Mouse (Mus musculus) embryonic facial prominence, embryonic 14.5 days (tissue): ENCODE measurements at regions not wholly inside any gene's neighbourhood (a gene's known extent, or its start where the extent isn't known, plus 50 kb on each side); places are given as distances from the start of the nearest gene placed in this dataset.

ENCODE experiments used
- ATAC-seq: fragments of 200-750 bp; cut with Nextera tagmentation; 2 replicates; pipeline ENCODE4 v1.8.0; 2017; ENCODE audit warnings: low read depth, moderate number of reproducible peaks, moderate TSS enrichment
- DNase-seq: peaks from one replicate; pipeline ENCODE4 v3.0.0-alpha.2; 2015; ENCODE audit warnings: low spot score
- H3K27ac ChIP-seq: fragments of 300-500 bp; sonication (generic); replicated peaks from 2 replicates; pipeline ENCODE4 v1.5.1; 2014; ENCODE audit warnings: low read depth, mild to moderate bottlenecking, low read length, moderate library complexity
- H3K27me3 ChIP-seq: fragments of 300-500 bp; sonication (generic); replicated peaks from 2 replicates; pipeline ENCODE4 v1.6.1; 2014; ENCODE audit warnings: low read length; ENCODE audit not compliant: control insufficient read depth, insufficient read depth
- H3K36me3 ChIP-seq: fragments of 300-500 bp; sonication (generic); 2 replicates; pipeline ENCODE4 v1.6.1; 2014; ENCODE audit warnings: low read length, mixed read lengths; ENCODE audit not compliant: control insufficient read depth, insufficient read depth
- H3K4me1 ChIP-seq: fragments of 300-500 bp; sonication (generic); 2 replicates; pipeline ENCODE4 v1.6.1; 2014; ENCODE audit warnings: antibody characterized with exemption, low read length; ENCODE audit not compliant: control insufficient read depth, insufficient read depth
- H3K4me2 ChIP-seq: fragments of 300-500 bp; sonication (generic); 2 replicates; pipeline ENCODE4 v1.6.1; 2014; ENCODE audit warnings: low read depth, mild to moderate bottlenecking, low read length, moderate library complexity, mixed read lengths
- H3K4me3 ChIP-seq: fragments of 300-500 bp; sonication (generic); 2 replicates; pipeline ENCODE4 v1.5.1; 2014; ENCODE audit warnings: low read depth, mild to moderate bottlenecking, low read length
- H3K9ac ChIP-seq: fragments of 300-500 bp; sonication (generic); 2 replicates; pipeline ENCODE4 v1.6.1; 2014; ENCODE audit warnings: low read depth, mild to moderate bottlenecking, low read length, moderate library complexity, mixed read lengths
- H3K9me3 ChIP-seq: fragments of 300-500 bp; sonication (generic); 2 replicates; pipeline ENCODE4 v1.6.1; 2016; ENCODE audit warnings: low read length; ENCODE audit not compliant: control insufficient read depth
- WGBS: fragments of 180-500 bp; shearing (Covaris S2); extraction: QIAGEN DNeasy Blood & Tissue Kit; methylation state at CpG from one replicate; pipeline ENCODE4 v1.1.7; 2014; 5-methylcytosine and 5-hydroxymethylcytosine counted together

DNA sequence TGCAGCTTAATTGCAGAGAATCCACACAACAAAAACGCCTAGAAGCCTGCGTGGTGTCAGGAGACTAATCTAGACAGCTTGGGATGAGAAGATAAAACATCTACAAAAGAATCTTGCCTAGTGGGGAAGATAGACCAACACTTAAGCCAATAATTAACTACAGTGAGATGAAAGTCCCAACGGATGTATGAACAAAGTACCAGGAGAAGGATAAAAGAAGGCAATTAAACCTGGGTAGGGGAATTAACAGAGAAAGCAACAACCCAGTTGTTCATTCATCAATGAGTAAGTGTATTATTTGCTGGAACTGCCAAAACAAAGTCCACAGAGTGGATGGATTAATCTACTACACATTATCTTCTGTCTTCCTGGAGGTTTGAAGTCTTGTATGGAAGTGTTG, 99.8 kb downstream of the Olfm4 start:
- Histone ChIP-seq H3K4me2 (no peak overlapping the region), H3K9me3 (0 out of 2 replicates have a peak, but pooled peaks cover 2% of the 10 kb centered on the region), H3K27ac (no peak overlapping the region), H3K27me3 (no peaks in the 10 kb centered on the region), H3K36me3 (no peaks in the 10 kb centered on the region), H3K4me3 (no peak overlapping the region), H3K9ac (no peak overlapping the region), H3K4me1 (no peaks in the 10 kb centered on the region)
- 72% methylated on average over 3 of the region's 3 CpGs for WGBS
- no peak for DNase-seq
- ATAC-seq = no peak

GRCm38 (mm10) chr14:80097238-80097637, 113.4 kb downstream of the Olfm4 start:
- H3K4me1 ChIP-seq = no peaks in the 10 kb centered on the region
- no peak overlapping the region for H3K9ac ChIP-seq
- no peak overlapping the region for H3K27ac ChIP-seq
- no peaks in the 10 kb centered on the region for H3K36me3 ChIP-seq
- no peak overlapping the region for H3K4me2 ChIP-seq
- H3K4me3 ChIP-seq = no peak overlapping the region
- ATAC-seq (no peak), DNase-seq (no peak)
- no peaks in the 10 kb centered on the region for H3K9me3 ChIP-seq
- no peaks in the 10 kb centered on the region for H3K27me3 ChIP-seq
- 33% methylated on average over 1 of the region's 1 CpGs for WGBS

GRCm38 (mm10) chr14:80113115-80113687, 129.3 kb downstream of the Olfm4 start:
- no peak overlapping the region for H3K9ac ChIP-seq
- DNase-seq = no peak
- 69% methylated on average over 6 of the region's 6 CpGs for WGBS
- no peaks in the 10 kb centered on the region for H3K27me3 ChIP-seq
- H3K4me2 ChIP-seq = no peak overlapping the region
- no peaks in the 10 kb centered on the region for H3K36me3 ChIP-seq
- no peak for ATAC-seq
- no peak overlapping the region for H3K27ac ChIP-seq
- H3K4me1 ChIP-seq = no peaks in the 10 kb centered on the region
- no peaks in the 10 kb centered on the region for H3K9me3 ChIP-seq
- no peak overlapping the region for H3K4me3 ChIP-seq

DNA sequence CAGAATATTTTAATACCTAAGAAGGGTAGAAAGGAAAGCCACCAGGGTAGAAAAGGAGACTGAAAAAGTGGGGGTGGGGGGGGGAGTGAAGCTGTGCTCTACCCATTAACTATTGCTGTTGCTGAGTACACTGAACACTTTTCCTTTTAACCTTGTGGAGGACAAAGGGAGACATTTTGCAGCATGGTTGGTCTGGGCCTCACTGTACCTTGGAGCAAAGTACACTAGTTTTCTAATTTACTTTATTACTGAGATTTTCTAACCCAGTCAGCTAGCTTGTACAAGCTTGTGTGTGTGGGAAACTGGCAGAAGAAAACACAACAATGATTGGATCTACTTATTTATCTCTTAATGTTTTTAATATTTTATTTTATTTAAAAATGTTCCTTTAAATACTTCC, 130.4 kb downstream of the Olfm4 start:
- Histone ChIP-seq H3K4me2 (no peak overlapping the region), H3K36me3 (no peaks in the 10 kb centered on the region), H3K4me1 (no peaks in the 10 kb centered on the region), H3K4me3 (no peak overlapping the region), H3K9ac (no peak overlapping the region), H3K27ac (no peak overlapping the region), H3K27me3 (no peaks in the 10 kb centered on the region), H3K9me3 (no peaks in the 10 kb centered on the region)
- DNase-seq (no peak), ATAC-seq (no peak)

DNA sequence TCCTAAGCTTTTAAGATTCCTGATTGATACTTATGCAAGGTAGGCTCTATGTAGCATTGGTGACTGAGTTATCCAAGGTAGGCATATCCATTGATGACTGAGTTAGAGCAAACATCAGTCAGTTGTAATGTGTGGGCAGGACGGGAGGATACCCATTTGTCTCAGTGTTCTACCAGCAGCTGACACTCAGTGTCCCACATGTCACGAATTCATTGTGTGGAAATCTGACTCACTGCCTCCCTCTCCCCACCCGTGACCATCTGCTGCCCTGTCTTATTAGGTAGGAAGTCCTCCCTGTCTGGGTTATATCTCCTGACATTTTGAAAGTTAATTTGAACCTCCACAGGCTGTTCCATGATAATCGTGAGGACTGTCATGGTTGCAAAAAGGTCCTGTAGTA, 141.3 kb downstream of the Olfm4 start:
- no peaks in the 10 kb centered on the region for H3K9me3 ChIP-seq
- WGBS = 74% methylated on average over 4 of the region's 4 CpGs
- H3K27me3 ChIP-seq = no peaks in the 10 kb centered on the region
- no peak overlapping the region for H3K4me2 ChIP-seq
- H3K27ac ChIP-seq = no peak overlapping the region
- H3K9ac ChIP-seq = no peak overlapping the region
- H3K4me3 ChIP-seq = no peak overlapping the region
- H3K4me1 ChIP-seq = no peaks in the 10 kb centered on the region
- H3K36me3 ChIP-seq = no peaks in the 10 kb centered on the region
- DNase-seq = no peak
- ATAC-seq = no peak

DNA sequence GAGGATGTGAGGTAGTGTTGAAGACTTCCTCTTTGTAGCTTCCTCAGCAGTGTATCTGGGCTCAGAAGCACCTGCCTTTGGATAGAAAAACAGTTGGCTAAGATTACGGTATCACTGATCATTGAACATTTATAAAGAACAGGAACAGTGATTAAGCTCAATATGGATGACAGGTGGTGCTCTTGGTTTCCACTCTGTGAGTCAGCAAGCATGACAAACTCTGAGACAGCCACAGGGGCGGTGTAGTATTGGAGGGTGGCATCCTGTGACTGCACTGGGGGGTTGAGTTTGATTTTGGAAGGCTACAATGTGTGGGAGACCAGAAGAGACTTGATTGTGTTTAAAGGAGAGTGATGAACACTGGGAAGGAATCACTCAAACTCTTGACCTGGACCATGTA, 144.3 kb downstream of the Olfm4 start:
- Histone ChIP-seq H3K4me3 (no peak overlapping the region), H3K4me1 (no peaks in the 10 kb centered on the region), H3K9ac (no peak overlapping the region), H3K27me3 (no peaks in the 10 kb centered on the region), H3K27ac (no peak overlapping the region), H3K4me2 (no peak overlapping the region), H3K36me3 (no peaks in the 10 kb centered on the region), H3K9me3 (no peaks in the 10 kb centered on the region)
- DNase-seq (no peak), ATAC-seq (no peak)
- 92% methylated on average over 2 of the region's 2 CpGs for WGBS

DNA sequence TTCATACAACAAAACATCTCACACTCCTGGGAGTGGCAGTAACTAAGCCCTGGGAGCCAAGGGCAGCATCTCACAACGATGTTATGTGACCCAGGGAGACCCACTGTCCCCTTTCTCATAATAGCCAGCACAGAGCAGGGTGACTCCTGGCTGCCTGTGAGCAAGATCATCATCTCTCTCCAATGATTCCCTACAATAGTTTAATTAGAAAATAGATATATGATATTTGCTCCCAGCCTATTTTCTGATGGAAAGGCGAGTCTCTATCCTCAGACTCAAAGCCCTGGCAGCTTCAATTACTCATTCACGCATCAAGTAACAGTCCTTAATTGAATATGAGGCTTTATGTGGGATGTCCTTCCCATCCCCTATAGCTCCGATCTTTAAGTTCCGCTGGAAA, 153.7 kb downstream of the Olfm4 start:
- Histone ChIP-seq H3K4me3 (no peak overlapping the region), H3K4me1 (no peaks in the 10 kb centered on the region), H3K9me3 (no peaks in the 10 kb centered on the region), H3K27ac (no peak overlapping the region), H3K4me2 (no peak overlapping the region), H3K9ac (no peak overlapping the region), H3K36me3 (no peaks in the 10 kb centered on the region), H3K27me3 (no peaks in the 10 kb centered on the region)
- 63% methylated on average over 5 of the region's 5 CpGs for WGBS
- no peak for ATAC-seq
- DNase-seq = no peak

DNA sequence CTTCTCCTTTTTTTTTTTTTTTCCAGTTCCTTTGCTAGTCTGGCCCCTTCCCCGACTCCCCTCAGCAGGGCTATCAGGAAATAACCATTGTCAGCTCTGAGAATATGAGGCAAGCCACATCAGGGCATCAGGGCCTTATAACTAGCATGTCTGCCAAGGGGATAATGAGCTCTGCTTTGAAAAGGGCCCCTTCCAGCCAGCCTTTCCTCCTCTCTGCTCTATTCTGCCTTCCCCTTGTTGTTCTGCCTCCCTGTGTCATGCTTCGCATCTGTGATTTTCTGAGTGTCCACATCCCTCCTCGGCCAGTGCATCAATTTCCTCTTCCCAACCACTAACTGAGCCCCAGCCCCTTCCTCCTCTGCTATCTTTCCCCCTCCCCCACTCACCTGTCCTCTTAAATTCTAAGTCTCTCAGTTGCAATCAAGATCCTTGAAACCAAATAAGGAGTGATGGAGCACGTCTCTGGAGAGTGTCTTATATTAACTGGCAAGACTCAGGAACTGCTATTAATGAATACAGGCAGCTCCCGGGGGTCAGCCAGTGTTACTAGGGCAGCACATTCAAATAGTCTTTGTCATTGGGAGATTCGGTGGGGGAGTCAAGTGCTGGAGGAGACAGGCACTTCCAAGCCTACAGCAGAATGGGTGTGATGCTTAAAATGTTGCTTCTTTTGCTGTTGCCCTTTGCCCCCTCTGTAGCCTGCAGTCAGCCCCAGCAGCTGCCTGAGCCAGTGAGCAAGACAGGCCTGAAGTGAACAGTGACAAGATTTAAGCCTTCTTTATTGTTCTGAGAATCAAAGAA, 155.3 kb downstream of the Olfm4 start:
- H3K4me3 ChIP-seq = no peak overlapping the region
- peak; percentile 41 for DNase-seq
- no peaks in the 10 kb centered on the region for H3K27me3 ChIP-seq
- no peak overlapping the region for H3K9ac ChIP-seq
- H3K4me1 ChIP-seq = no peaks in the 10 kb centered on the region
- no peaks in the 10 kb centered on the region for H3K36me3 ChIP-seq
- no peak overlapping the region for H3K4me2 ChIP-seq
- ATAC-seq = peak; percentile 57
- H3K27ac ChIP-seq = no peak overlapping the region
- 10% methylated on average over 6 of the region's 6 CpGs for WGBS
- H3K9me3 ChIP-seq = no peaks in the 10 kb centered on the region

- no peak overlapping the region for H3K27ac ChIP-seq
- no peaks in the 10 kb centered on the region for H3K9me3 ChIP-seq
- no peaks in the 10 kb centered on the region for H3K36me3 ChIP-seq
- WGBS = 39% methylated on average over 6 of the region's 6 CpGs
- DNase-seq (peak; percentile 76), ATAC-seq (no peak)
- no peak overlapping the region for H3K9ac ChIP-seq
- H3K27me3 ChIP-seq = no peaks in the 10 kb centered on the region
- H3K4me1 ChIP-seq = no peaks in the 10 kb centered on the region
- no peak overlapping the region for H3K4me3 ChIP-seq
- no peak overlapping the region for H3K4me2 ChIP-seq
Observed at GRCm38 (mm10) chr14:80157002-80157401, 173.1 kb downstream of the Olfm4 start.
